Mouse (Mus musculus) heart, postnatal 0 days (tissue): Measurements from ENCODE around the gene Nedd1. TPM values are rescaled to one million over a fixed set of nuclear protein-coding genes. Genes with fewer than 3 reads are reported as not detected.

ENCODE experiments used
- ATAC-seq: fragments of 200-750 bp; cut with Nextera tagmentation; 2 replicates; pipeline ENCODE4 v1.8.0; 2017; ENCODE audit warnings: low read depth, moderate number of reproducible peaks, moderate library complexity; ENCODE audit not compliant: insufficient read depth
- DNase-seq: peaks from one replicate; pipeline ENCODE4 v3.0.0-alpha.2; 2016; ENCODE audit warnings: low spot score
- H3K27ac ChIP-seq: fragments of 300-500 bp; sonication (generic); 2 replicates; pipeline ENCODE4 v1.5.1; 2014; ENCODE audit warnings: low read depth, mild to moderate bottlenecking
- H3K27me3 ChIP-seq: fragments of 300-500 bp; sonication (generic); 2 replicates; pipeline ENCODE4 v1.6.1; 2014; ENCODE audit warnings: low read length, mixed read lengths; ENCODE audit not compliant: control insufficient read depth, insufficient read depth
- H3K36me3 ChIP-seq: fragments of 300-500 bp; sonication (generic); replicated peaks from 2 replicates; pipeline ENCODE4 v1.6.1; 2014; ENCODE audit warnings: low read length, mixed read lengths; ENCODE audit not compliant: control insufficient read depth, insufficient read depth
- H3K4me1 ChIP-seq: fragments of 300-500 bp; sonication (generic); 2 replicates; pipeline ENCODE4 v1.6.1; 2014; ENCODE audit warnings: antibody characterized with exemption; ENCODE audit not compliant: control insufficient read depth, insufficient read depth
- H3K4me2 ChIP-seq: fragments of 300-500 bp; sonication (generic); 2 replicates; pipeline ENCODE4 v1.6.1; 2014; ENCODE audit warnings: low read depth, mild to moderate bottlenecking, low read length, moderate library complexity
- H3K4me3 ChIP-seq: fragments of 300-500 bp; sonication (generic); 2 replicates; pipeline ENCODE4 v1.5.1; 2014; ENCODE audit warnings: low read depth, low read length
- H3K9ac ChIP-seq: fragments of 300-500 bp; sonication (generic); replicated peaks from 2 replicates; pipeline ENCODE4 v1.6.1; 2014; ENCODE audit warnings: low read depth, low read length, mixed read lengths
- H3K9me3 ChIP-seq: fragments of 300-500 bp; sonication (generic); replicated peaks from 2 replicates; pipeline ENCODE4 v1.6.1; 2016; ENCODE audit warnings: low read length; ENCODE audit not compliant: control insufficient read depth
- CTCF ChIP-seq: IDR thresholded peaks from 2 replicates; pipeline ENCODE4 v1.5.1; 2016; ENCODE audit warnings: antibody characterized with exemption, control low read depth, low read depth
- EP300 ChIP-seq: IDR thresholded peaks from 2 replicates; pipeline ENCODE4 v1.6.1; 2016; ENCODE audit warnings: antibody characterized with exemption, low read depth
- WGBS: fragments of 180-500 bp; shearing (Covaris S2); extraction: QIAGEN DNeasy Blood & Tissue Kit; methylation state at CpG from one replicate; pipeline ENCODE4 v1.1.7; 2014; 5-methylcytosine and 5-hydroxymethylcytosine counted together
- polyA plus RNA-seq: library from polyadenylated mRNA; unstranded; fragments of >200 nt; fragmentation: Nextera tagmentation; extraction: Ambion mirVana; gene quantifications from 2 replicates; pipeline ENCODE4 v1.2.1, GENCODE M21; 2015
- total RNA-seq: library from RNA; depleted of rRNA; stranded (reverse); fragments of >200 nt; gene quantifications from 2 replicates; pipeline ENCODE4 v1.2.3, GENCODE M21; 2014; ENCODE audit warnings: low replicate concordance; rRNA removed

The Nedd1 gene
- total RNA-seq = 21.0 and 29.5 TPM in 2 replicates
- polyA plus RNA-seq = 23.6 and 26.3 TPM in 2 replicates

- DNase-seq (peak; percentile 88), ATAC-seq (peak; percentile 99)
- under 1% methylated on average over 57 of the region's 57 CpGs for WGBS
- Histone ChIP-seq H3K27ac (peak within 1 kb of the TSS; percentile 95), H3K4me2 (peak within 1 kb of the TSS; percentile 84), H3K9ac (peak within 1 kb of the TSS; percentile 90), H3K4me1 (peaks cover 4% of the 10 kb centered on the region), H3K4me3 (peak within 1 kb of the TSS; percentile 71), H3K27me3 (no peaks in the 10 kb centered on the region), H3K9me3 (0 out of 2 replicates have a peak, but pooled peaks cover 10% of the 10 kb centered on the region), H3K36me3 (no peaks in the 10 kb centered on the region)
- TF ChIP-seq EP300 (peak; percentile 71), CTCF (no peak)
These were observed at the start of gene Nedd1 for GRCm38 (mm10) chr10:92721771-92722619. Gene Nedd1, minus strand, starts transcription at chr10:92722420.

GRCm38 (mm10) chr10:92754359-92754758, 32.1 kb upstream of the Nedd1 start:
- Histone ChIP-seq H3K9me3 (no peaks in the 10 kb centered on the region), H3K4me3 (no peak overlapping the region), H3K27ac (no peak overlapping the region), H3K4me1 (no peaks in the 10 kb centered on the region), H3K4me2 (no peak overlapping the region), H3K9ac (no peak overlapping the region), H3K36me3 (no peaks in the 10 kb centered on the region), H3K27me3 (no peaks in the 10 kb centered on the region)
- ATAC-seq (no peak), DNase-seq (no peak)
- WGBS = 82% methylated on average over 5 of the region's 5 CpGs
- TF ChIP-seq EP300 = no peak
- no peak for TF ChIP-seq CTCF

- 75% methylated on average over 3 of the region's 3 CpGs for WGBS
- Histone ChIP-seq H3K36me3 (no peaks in the 10 kb centered on the region), H3K4me1 (no peaks in the 10 kb centered on the region), H3K4me2 (no peak overlapping the region), H3K27ac (no peak overlapping the region), H3K27me3 (no peaks in the 10 kb centered on the region), H3K4me3 (no peak overlapping the region), H3K9me3 (0 out of 2 replicates have a peak, but pooled peaks cover 5% of the 10 kb centered on the region), H3K9ac (no peak overlapping the region)
- ATAC-seq = no peak
- TF ChIP-seq EP300 (no peak), CTCF (no peak)
- DNase-seq = no peak
These were observed 8.1 kb upstream of the Nedd1 start for GRCm38 (mm10) chr10:92730339-92730738.

GRCm38 (mm10) chr10:92728723-92729122, 6.5 kb upstream of the Nedd1 start:
- no peak overlapping the region for H3K9ac ChIP-seq
- ATAC-seq = no peak

GRCm38 (mm10) chr10:92722620-92722988, 384 bp upstream of the Nedd1 start:
- Histone ChIP-seq H3K4me1 (peaks cover 4% of the 10 kb centered on the region; the same call in 1 of the 2 replicates), H3K4me2 (peak overlapping the region; percentile 84), H3K9me3 (0 out of 2 replicates have a peak, but pooled peaks cover 10% of the 10 kb centered on the region), H3K27ac (peak overlapping the region; percentile 95), H3K27me3 (no peaks in the 10 kb centered on the region), H3K36me3 (no peaks in the 10 kb centered on the region), H3K4me3 (peak overlapping the region; percentile 71), H3K9ac (peak overlapping the region; percentile 90; the same call in 1 of the 2 replicates)
- 38% methylated on average over 5 of the region's 5 CpGs for WGBS
- ATAC-seq = no peak
- DNase-seq = no peak
- TF ChIP-seq CTCF (no peak), EP300 (no peak; the same call in 1 of the 2 replicates)

More at GRCm38 (mm10) chr10:92728723-92729122, 6.5 kb upstream of the Nedd1 start:
- H3K4me2 ChIP-seq = no peak overlapping the region
- no peaks in the 10 kb centered on the region for H3K27me3 ChIP-seq
- no peak overlapping the region for H3K27ac ChIP-seq
- no peak for DNase-seq
- no peak for TF ChIP-seq CTCF
- no peak for TF ChIP-seq EP300
- H3K36me3 ChIP-seq = no peaks in the 10 kb centered on the region
- H3K9me3 ChIP-seq = 0 out of 2 replicates have a peak, but pooled peaks cover 10% of the 10 kb centered on the region
- no peak overlapping the region for H3K4me3 ChIP-seq
- H3K4me1 ChIP-seq = no peaks in the 10 kb centered on the region
- 62% methylated on average over 3 of the region's 3 CpGs for WGBS
